Mouse (Mus musculus) heart, embryonic 12.5 days (tissue): ENCODE measurements around the gene Map4k3. TPM values are rescaled to one million over a fixed set of nuclear protein-coding genes. Genes with fewer than 3 reads are reported as not detected.
"Not testable (repeated sequence)": the region's sequence is repeated elsewhere in the genome, so short reads cannot be mapped to it uniquely, and the experiment has no call there.

Experiments
- ATAC-seq: fragments of 200-750 bp; cut with Nextera tagmentation; 2 replicates; pipeline ENCODE4 v1.8.0; 2017; ENCODE audit warnings: moderate TSS enrichment, moderate library complexity; ENCODE audit not compliant: insufficient number of reproducible peaks, low FRiP score
- H3K27ac ChIP-seq: fragments of 300-500 bp; sonication (generic); 2 replicates; pipeline ENCODE4 v1.5.1; 2016; ENCODE audit warnings: mild to moderate bottlenecking, moderate library complexity; ENCODE audit not compliant: poor library complexity, severe bottlenecking
- H3K27me3 ChIP-seq: fragments of 300-500 bp; sonication (generic); replicated peaks from 2 replicates; pipeline ENCODE4 v1.6.1; 2016; ENCODE audit warnings: mild to moderate bottlenecking, moderate library complexity
- H3K36me3 ChIP-seq: fragments of 300-500 bp; sonication (generic); 2 replicates; pipeline ENCODE4 v1.6.1; 2016; ENCODE audit warnings: mild to moderate bottlenecking, moderate library complexity
- H3K4me1 ChIP-seq: fragments of 300-500 bp; sonication (generic); replicated peaks from 2 replicates; pipeline ENCODE4 v1.6.1; 2016; ENCODE audit warnings: mild to moderate bottlenecking
- H3K4me2 ChIP-seq: fragments of 300-500 bp; sonication (generic); 2 replicates; pipeline ENCODE4 v1.6.1; 2016; ENCODE audit warnings: mild to moderate bottlenecking, moderate library complexity
- H3K4me3 ChIP-seq: fragments of 300-500 bp; sonication (generic); 2 replicates; pipeline ENCODE4 v1.5.1; 2016; ENCODE audit warnings: mild to moderate bottlenecking
- H3K9ac ChIP-seq: fragments of 300-500 bp; sonication (generic); 2 replicates; pipeline ENCODE4 v1.6.1; 2016; ENCODE audit warnings: mild to moderate bottlenecking, moderate library complexity
- H3K9me3 ChIP-seq: fragments of 300-500 bp; sonication (generic); replicated peaks from 2 replicates; pipeline ENCODE4 v1.6.1; 2016; ENCODE audit warnings: mild to moderate bottlenecking, moderate library complexity
- WGBS: fragments of 180-500 bp; shearing (Covaris S2); methylation state at CpG from one replicate; pipeline ENCODE4 v1.1.7; 2016; 5-methylcytosine and 5-hydroxymethylcytosine counted together
- polyA plus RNA-seq: library from polyadenylated mRNA; unstranded; fragments of >200 nt; fragmentation: Nextera tagmentation; extraction: Ambion mirVana; gene quantifications from 2 replicates; pipeline ENCODE4 v1.2.1, GENCODE M21; 2016

The Map4k3 gene
- polyA plus RNA-seq, 1 experiment from 2014 or later, result 25.8 TPM

- Histone ChIP-seq H3K27ac (no peak overlapping the region), H3K36me3 (peaks cover 24% of the 10 kb centered on the region), H3K9ac (no peak overlapping the region), H3K4me1 (peaks cover 7% of the 10 kb centered on the region; the same call in 1 of the 2 replicates), H3K4me2 (no peak overlapping the region), H3K4me3 (no peak overlapping the region), H3K27me3 (no peaks in the 10 kb centered on the region), H3K9me3 (no peaks in the 10 kb centered on the region)
- WGBS, result 86% methylated on average over 9 of the region's 9 CpGs
- ATAC-seq, result no peak
Observed at GRCm38 (mm10) chr17:80579089-80579488, 149.2 kb downstream of the Map4k3 start.

- peaks cover 14% of the 10 kb centered on the region for H3K36me3 ChIP-seq
- ATAC-seq, result no peak
- no peak overlapping the region for H3K27ac ChIP-seq
- H3K9me3 ChIP-seq, result no peaks in the 10 kb centered on the region
- peaks cover 7% of the 10 kb centered on the region; the same call in 1 of the 2 replicates for H3K4me1 ChIP-seq
- 93% methylated on average over 1 of the region's 1 CpGs for WGBS
- H3K4me2 ChIP-seq, result no peak overlapping the region
- no peaks in the 10 kb centered on the region for H3K27me3 ChIP-seq
- H3K4me3 ChIP-seq, result no peak overlapping the region
- H3K9ac ChIP-seq, result no peak overlapping the region
Observed at GRCm38 (mm10) chr17:80578041-80578440, 150.2 kb downstream of the Map4k3 start.

GRCm38 (mm10) chr17:80577639-80578038 is 150.6 kb downstream of the Map4k3 start, which contains the start of gene Cdkl4:
TSS of gene Cdkl4 (minus strand) at chr17:80577813.
- peaks cover 11% of the 10 kb centered on the region for H3K36me3 ChIP-seq
- H3K27ac ChIP-seq, result no peak within 1 kb of the TSS
- H3K4me1 ChIP-seq, result peaks cover 7% of the 10 kb centered on the region; the same call in 1 of the 2 replicates
- whole genome bisulfite sequencing, result 74% methylated on average over 15 of the region's 15 CpGs
- peak within 1 kb of the TSS; percentile 71 for H3K9ac ChIP-seq
- H3K9me3 ChIP-seq, result no peaks in the 10 kb centered on the region
- H3K4me3 ChIP-seq, result peak within 1 kb of the TSS; percentile 52
- no peak for ATAC-seq
- no peaks in the 10 kb centered on the region for H3K27me3 ChIP-seq
- peak within 1 kb of the TSS; percentile 95 for H3K4me2 ChIP-seq

- 0 out of 2 replicates have a peak, but pooled peaks have one; percentile 51 for ATAC-seq
- H3K9me3 ChIP-seq, result no peaks in the 10 kb centered on the region
- no peak overlapping the region for H3K27ac ChIP-seq
- peak overlapping the region; percentile 71 for H3K9ac ChIP-seq
- H3K36me3 ChIP-seq, result peaks cover 7% of the 10 kb centered on the region
- under 1% methylated on average over 30 of the region's 30 CpGs for WGBS
- no peaks in the 10 kb centered on the region for H3K27me3 ChIP-seq
- peak overlapping the region; percentile 95 for H3K4me2 ChIP-seq
- peaks cover 7% of the 10 kb centered on the region; the same call in 1 of the 2 replicates for H3K4me1 ChIP-seq
- peak overlapping the region; percentile 52 for H3K4me3 ChIP-seq
Observed at GRCm38 (mm10) chr17:80577214-80577613, 151.1 kb downstream of the Map4k3 start.

- Histone ChIP-seq H3K27me3 (no peaks in the 10 kb centered on the region), H3K4me2 (no peak overlapping the region), H3K36me3 (no peaks in the 10 kb centered on the region), H3K4me1 (peaks cover 7% of the 10 kb centered on the region; the same call in 1 of the 2 replicates), H3K4me3 (no peak overlapping the region), H3K9me3 (no peaks in the 10 kb centered on the region), H3K9ac (no peak overlapping the region), H3K27ac (no peak overlapping the region)
- 52% methylated on average over 7 of the region's 7 CpGs for WGBS
- no peak for ATAC-seq
Observed at GRCm38 (mm10) chr17:80575008-80575407, 153.3 kb downstream of the Map4k3 start.

- H3K36me3 ChIP-seq, result no peaks in the 10 kb centered on the region
- no peak overlapping the region for H3K4me3 ChIP-seq
- peaks cover 7% of the 10 kb centered on the region; the same call in 1 of the 2 replicates for H3K4me1 ChIP-seq
- H3K4me2 ChIP-seq, result no peak overlapping the region
- no peaks in the 10 kb centered on the region for H3K27me3 ChIP-seq
- H3K9ac ChIP-seq, result no peak overlapping the region
- no peaks in the 10 kb centered on the region for H3K9me3 ChIP-seq
- ATAC-seq, result no peak
- WGBS, result 82% methylated on average over 7 of the region's 7 CpGs
- H3K27ac ChIP-seq, result no peak overlapping the region
Observed at GRCm38 (mm10) chr17:80574471-80574965, 153.8 kb downstream of the Map4k3 start.

GRCm38 (mm10) chr17:80572187-80572935 is 155.9 kb downstream of the Map4k3 start:
- Histone ChIP-seq H3K9ac (no peak overlapping the region), H3K4me1 (0 out of 2 replicates have a peak, but pooled peaks cover 3% of the 10 kb centered on the region), H3K27me3 (no peaks in the 10 kb centered on the region), H3K36me3 (no peaks in the 10 kb centered on the region), H3K4me2 (no peak overlapping the region), H3K9me3 (no peaks in the 10 kb centered on the region; the same call in 1 of the 2 replicates), H3K4me3 (no peak overlapping the region), H3K27ac (no peak overlapping the region)
- no peak for ATAC-seq
- WGBS, result 90% methylated on average over 13 of the region's 13 CpGs

- no peaks in the 10 kb centered on the region; the same call in 1 of the 2 replicates for H3K9me3 ChIP-seq
- no peaks in the 10 kb centered on the region for H3K27me3 ChIP-seq
- H3K4me1 ChIP-seq, result no peaks in the 10 kb centered on the region
- H3K36me3 ChIP-seq, result no peaks in the 10 kb centered on the region
- no peak overlapping the region for H3K4me3 ChIP-seq
- no peak for ATAC-seq
- H3K9ac ChIP-seq, result no peak overlapping the region
- WGBS, result 87% methylated on average over 4 of the region's 4 CpGs
- no peak overlapping the region for H3K27ac ChIP-seq
- no peak overlapping the region for H3K4me2 ChIP-seq
Observed at GRCm38 (mm10) chr17:80571460-80571859, 156.8 kb downstream of the Map4k3 start.

- H3K27me3 ChIP-seq, H3K4me1 ChIP-seq, ATAC-seq, H3K4me3 ChIP-seq, H3K36me3 ChIP-seq, H3K9ac ChIP-seq, H3K4me2 ChIP-seq, H3K27ac ChIP-seq: not testable (repeated sequence)
- H3K9me3 ChIP-seq, result peaks cover 13% of the 10 kb centered on the region; the same call in 1 of the 2 replicates
- 86% methylated on average over 2 of the region's 2 CpGs for WGBS
Observed at GRCm38 (mm10) chr17:80569718-80570117, 158.6 kb downstream of the Map4k3 start.

- Histone ChIP-seq H3K36me3 (no peaks in the 10 kb centered on the region), H3K27me3 (no peaks in the 10 kb centered on the region), H3K4me3 (no peak overlapping the region), H3K9me3 (peaks cover 13% of the 10 kb centered on the region; the same call in 1 of the 2 replicates), H3K4me1 (no peaks in the 10 kb centered on the region), H3K9ac (no peak overlapping the region), H3K27ac (no peak overlapping the region), H3K4me2 (no peak overlapping the region)
- ATAC-seq, result no peak
- 79% methylated on average over 6 of the region's 6 CpGs for WGBS
Observed at GRCm38 (mm10) chr17:80568842-80569601, 159.3 kb downstream of the Map4k3 start.

- Histone ChIP-seq H3K4me3 (no peak overlapping the region), H3K27ac (no peak overlapping the region), H3K9me3 (peaks cover 13% of the 10 kb centered on the region; the same call in 1 of the 2 replicates), H3K4me2 (no peak overlapping the region), H3K27me3 (no peaks in the 10 kb centered on the region), H3K9ac (no peak overlapping the region), H3K4me1 (no peaks in the 10 kb centered on the region), H3K36me3 (no peaks in the 10 kb centered on the region)
- 74% methylated on average over 2 of the region's 2 CpGs for WGBS
- no peak for ATAC-seq
Observed at GRCm38 (mm10) chr17:80568441-80568840, 159.8 kb downstream of the Map4k3 start.
